Mouse (Mus musculus) lung, postnatal 0 days (tissue): Measurements from ENCODE around the gene Ago3.

Source experiments
- CTCF ChIP-seq: IDR thresholded peaks from 2 replicates; pipeline ENCODE4 v1.5.1; 2016; ENCODE audit warnings: antibody characterized with exemption, mild to moderate bottlenecking
- EP300 ChIP-seq: IDR thresholded peaks from 2 replicates; pipeline ENCODE4 v1.6.1; 2016; ENCODE audit warnings: antibody characterized with exemption, mild to moderate bottlenecking, control low read depth

DNA sequence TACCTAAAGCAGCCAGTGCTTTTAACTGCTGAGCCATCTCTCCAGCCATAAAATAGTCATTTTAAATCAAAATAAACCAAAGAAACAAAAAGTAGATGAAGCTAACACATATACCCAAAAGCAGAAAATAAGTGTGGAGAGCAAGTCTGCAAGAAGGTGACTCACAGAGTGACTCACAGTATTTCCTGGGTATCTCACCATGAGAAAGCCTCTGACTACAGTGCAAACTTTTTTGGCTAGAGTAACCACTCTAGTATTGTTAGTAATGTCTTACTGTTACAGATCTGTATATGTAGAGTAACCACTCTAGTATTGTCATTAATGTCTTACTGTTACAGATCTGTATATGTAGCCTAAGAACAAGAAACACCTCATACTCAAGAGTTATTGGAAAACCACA, 13.6 kb downstream of the Ago3 start:
- TF ChIP-seq CTCF (no peak), EP300 (no peak)
